ENCODE assay signal across 18 mouse cellular contexts in genomic region chr17:13407621-13408256, GRCm38 (mm10). TPM values are rescaled to one million over a fixed set of nuclear protein-coding genes. Genes with fewer than 3 reads are reported as not detected.
DNase-seq lines count a peak whose midpoint lies in the region; ATAC-seq and TF ChIP-seq lines count a peak whose summit lies in the region.
"Not testable (repeated sequence)": the region's sequence is repeated elsewhere in the genome, so short reads cannot be mapped to it uniquely, and the experiment has no call there.
"Had no signal": no experiment of that assay in that cellular context is flagged by ENCODE, and none has a peak within 500 bp of the region (broad histone marks: within the 10 kb centered on the region; RNA-seq: fewer than 3 reads in every experiment).

No protein-coding gene starts in this region.

- DNase-seq in heart, adult 11 months, result peak; percentile 85
- DNase-seq in hindbrain, embryonic 14.5 days (ENCODE audit: low spot score); liver, embryonic 14.5 days (ENCODE audit: low read depth in 3 of 3, low spot score in 3 of 3); lung, postnatal 0 days (ENCODE audit: low spot score); stomach, postnatal 0 days (ENCODE audit: low spot score): not testable (repeated sequence)
- peak; percentile 4 for DNase-seq in neural tube, embryonic 11.5 days (ENCODE audit: low spot score)

- H3K36me3 ChIP-seq in embryonic facial prominence, embryonic 12.5 days; hindbrain, embryonic 14.5 days (replicated peaks; ENCODE audit: control insufficient read depth, insufficient read depth); kidney, embryonic 15.5 days; liver, embryonic 14.5 days (replicated peaks; ENCODE audit: control insufficient read depth, insufficient read depth, low read depth); lung, postnatal 0 days (ENCODE audit: insufficient read depth, low read length); neural tube, embryonic 11.5 days (ENCODE audit: control insufficient read depth, insufficient read depth, low read length); stomach, postnatal 0 days (ENCODE audit: control insufficient read depth, insufficient read depth, low read length): not testable (repeated sequence)

- not testable (repeated sequence) for H3K4me1 ChIP-seq in embryonic facial prominence, embryonic 12.5 days; hindbrain, embryonic 14.5 days (replicated peaks; ENCODE audit: control insufficient read depth, insufficient read depth, low read length); kidney, embryonic 15.5 days; liver, embryonic 14.5 days (replicated peaks; ENCODE audit: control insufficient read depth in 2 of 2, insufficient read depth in 2 of 2, low read length in 1 of 2); lung, postnatal 0 days (ENCODE audit: insufficient read depth, low read depth, low read length); neural tube, embryonic 11.5 days (ENCODE audit: control insufficient read depth, insufficient read depth, low read length); stomach, postnatal 0 days (replicated peaks; ENCODE audit: control insufficient read depth, insufficient read depth)

- H3K9me3 ChIP-seq in embryonic facial prominence, embryonic 12.5 days, result 0 out of 2 replicates have a peak, but pooled peaks cover 10% of the 10 kb centered on the region
- not testable (repeated sequence) for H3K9me3 ChIP-seq in hindbrain, embryonic 14.5 days (ENCODE audit: control insufficient read depth, low read length); liver, embryonic 14.5 days (ENCODE audit: control insufficient read depth, low read length); lung, postnatal 0 days (ENCODE audit: low read length); neural tube, embryonic 11.5 days (ENCODE audit: control insufficient read depth, low read length); stomach, postnatal 0 days (ENCODE audit: control insufficient read depth, low read length)
- H3K9me3 ChIP-seq in kidney, embryonic 15.5 days (replicated peaks), result peaks cover 11% of the 10 kb centered on the region; the same call in 1 of the 2 replicates

- 87% methylated on average over 3 of the region's 4 CpGs for WGBS in embryonic facial prominence, embryonic 12.5 days
- WGBS in hindbrain, embryonic 14.5 days, result 98% methylated on average over 3 of the region's 4 CpGs
- 88% methylated on average over 3 of the region's 4 CpGs for WGBS in kidney, embryonic 15.5 days
- 81% methylated on average over 3 of the region's 4 CpGs for WGBS in liver, embryonic 14.5 days (ENCODE audit: insufficient replicate concordance)
- WGBS in lung, postnatal 0 days, result 94% methylated on average over 3 of the region's 4 CpGs
- WGBS in neural tube, embryonic 11.5 days, result 92% methylated on average over 3 of the region's 4 CpGs
- 92% methylated on average over 3 of the region's 4 CpGs for WGBS in stomach, postnatal 0 days

- not testable (repeated sequence) for H3K9ac ChIP-seq in embryonic facial prominence, embryonic 12.5 days; hindbrain, embryonic 14.5 days; kidney, embryonic 15.5 days; liver, embryonic 14.5 days (replicated peaks); lung, postnatal 0 days (replicated peaks; ENCODE audit: low read depth); neural tube, embryonic 11.5 days (ENCODE audit: low read length); stomach, postnatal 0 days (ENCODE audit: low read length)

- H3K27me3 ChIP-seq in embryonic facial prominence, embryonic 12.5 days; hindbrain, embryonic 14.5 days (ENCODE audit: control insufficient read depth, insufficient read depth, low read length); kidney, embryonic 15.5 days; liver, embryonic 14.5 days (ENCODE audit: control insufficient read depth, insufficient read depth, low read length); lung, postnatal 0 days (replicated peaks; ENCODE audit: insufficient read depth, low read length); neural tube, embryonic 11.5 days (ENCODE audit: control insufficient read depth, insufficient read depth, low read length); stomach, postnatal 0 days (ENCODE audit: control insufficient read depth, insufficient read depth, low read length): not testable (repeated sequence)

- ATAC-seq in embryonic facial prominence, embryonic 12.5 days (ENCODE audit: insufficient number of reproducible peaks, insufficient read depth, low FRiP score, low TSS enrichment), result peak; percentile 68
- peak; percentile 49; the same call in 1 of the 2 replicates for ATAC-seq in hindbrain, embryonic 14.5 days (ENCODE audit: low FRiP score)
- ATAC-seq in kidney, embryonic 15.5 days (replicated peaks; ENCODE audit: low FRiP score), result peak; percentile 64; the same call in 1 of the 2 replicates
- ATAC-seq in liver, embryonic 14.5 days (ENCODE audit: insufficient read depth), result 0 out of 2 replicates have a peak, but pooled peaks have one; percentile 39
- peak; percentile 21; the same call in 1 of the 2 replicates for ATAC-seq in lung, postnatal 0 days
- ATAC-seq in neural tube, embryonic 11.5 days (ENCODE audit: insufficient read depth, low FRiP score, low TSS enrichment), result not testable (repeated sequence)
- ATAC-seq in stomach, postnatal 0 days (ENCODE audit: low FRiP score, low TSS enrichment), result peak; percentile 43; the same call in 1 of the 2 replicates

- TF ChIP-seq CTCF in liver, embryonic 14.5 days (IDR thresholded peaks at IDR 0.05; ENCODE audit: low read depth); lung, postnatal 0 days (IDR thresholded peaks at IDR 0.05); stomach, postnatal 0 days (IDR thresholded peaks at IDR 0.05; ENCODE audit: low read depth): not testable (repeated sequence)

- H3K4me3 ChIP-seq in embryonic facial prominence, embryonic 12.5 days; hindbrain, embryonic 14.5 days (replicated peaks; ENCODE audit: low read length); kidney, embryonic 15.5 days (replicated peaks); liver, embryonic 14.5 days (ENCODE audit: insufficient read depth in 1 of 2, low read depth in 2 of 2, low read length in 2 of 2); lung, postnatal 0 days (ENCODE audit: low read depth, low read length); neural tube, embryonic 11.5 days (ENCODE audit: low read depth, low read length); stomach, postnatal 0 days (ENCODE audit: low read depth, low read length): not testable (repeated sequence)

- not testable (repeated sequence) for H3K4me2 ChIP-seq in embryonic facial prominence, embryonic 12.5 days (replicated peaks); hindbrain, embryonic 14.5 days (replicated peaks); kidney, embryonic 15.5 days; liver, embryonic 14.5 days (ENCODE audit: low read depth); lung, postnatal 0 days (replicated peaks; ENCODE audit: low read depth, low read length); neural tube, embryonic 11.5 days (ENCODE audit: low read depth); stomach, postnatal 0 days (replicated peaks; ENCODE audit: low read depth)

- not testable (repeated sequence) for H3K27ac ChIP-seq in embryonic facial prominence, embryonic 12.5 days; hindbrain, embryonic 14.5 days; kidney, embryonic 15.5 days; liver, embryonic 14.5 days; lung, postnatal 0 days (ENCODE audit: low read length); neural tube, embryonic 11.5 days (ENCODE audit: low read depth, low read length); stomach, postnatal 0 days (replicated peaks)

- TF ChIP-seq EP300 in liver, embryonic 14.5 days (IDR thresholded peaks at IDR 0.05; ENCODE audit: low read depth); lung, postnatal 0 days (IDR thresholded peaks at IDR 0.05); stomach, postnatal 0 days (optimal IDR thresholded peaks at IDR 0.05): not testable (repeated sequence)

RNA-seq across cellular contexts. Expression of gene Tcp10c, which starts 53.4 kb away (rescaled TPM):
- polyA plus RNA-seq in embryonic facial prominence, embryonic 12.5 days (2016; fragmentation: Nextera tagmentation; extraction: Ambion mirVana), result not detected in 2 replicates
- polyA plus RNA-seq in hindbrain, embryonic 14.5 days (2014; fragmentation: Nextera tagmentation; extraction: Ambion mirVana), result 0.16 TPM in 1 of 2 replicates, not detected in the other
- not detected in 2 replicates for polyA plus RNA-seq in kidney, embryonic 15.5 days (2015; fragmentation: Nextera tagmentation; extraction: Ambion mirVana)
- not detected in 2 replicates for polyA plus RNA-seq in liver, embryonic 14.5 days (2012; rRNA removed)
- polyA plus RNA-seq in liver, embryonic 14.5 days (2014; fragmentation: Nextera tagmentation; extraction: Ambion mirVana), result not detected in 2 replicates
- polyA plus RNA-seq in lung, postnatal 0 days (2015; fragmentation: Nextera tagmentation; extraction: Ambion mirVana), result not detected in 2 replicates
- not detected in 2 replicates for polyA plus RNA-seq in neural tube, embryonic 11.5 days (2014; fragmentation: Nextera tagmentation; extraction: Ambion mirVana)
- not detected in 2 replicates for polyA plus RNA-seq in stomach, postnatal 0 days (2015; fragmentation: Nextera tagmentation; extraction: Ambion mirVana)
- polyA plus RNA-seq: cerebellum, adult 2 months; forebrain, postnatal 0 days; heart, embryonic 15.5 days; hindbrain, postnatal 0 days; limb, embryonic 10.5 days; liver, adult 2 months; midbrain, embryonic 16.5 days; myocyte; neural tube, embryonic 15.5 days; urinary bladder, adult 2 months had no signal
